Mouse (Mus musculus) olfactory bulb, adult 2 months (tissue): ENCODE results near the gene Rgma.

ENCODE experiments used
- CTCF ChIP-seq: fragments of 200-500 bp; IDR thresholded peaks from 2 replicates; pipeline ENCODE4 v1.5.1; 2012; ENCODE audit warnings: low read depth, mild to moderate bottlenecking, low read length, moderate library complexity; ENCODE audit not compliant: insufficient read depth
- POLR2A ChIP-seq: fragments of 200-500 bp; IDR thresholded peaks from 2 replicates; pipeline ENCODE4 v1.6.1; 2012; ENCODE audit warnings: mild to moderate bottlenecking, low read depth, low read length, moderate library complexity; ENCODE audit not compliant: insufficient read depth

DNA sequence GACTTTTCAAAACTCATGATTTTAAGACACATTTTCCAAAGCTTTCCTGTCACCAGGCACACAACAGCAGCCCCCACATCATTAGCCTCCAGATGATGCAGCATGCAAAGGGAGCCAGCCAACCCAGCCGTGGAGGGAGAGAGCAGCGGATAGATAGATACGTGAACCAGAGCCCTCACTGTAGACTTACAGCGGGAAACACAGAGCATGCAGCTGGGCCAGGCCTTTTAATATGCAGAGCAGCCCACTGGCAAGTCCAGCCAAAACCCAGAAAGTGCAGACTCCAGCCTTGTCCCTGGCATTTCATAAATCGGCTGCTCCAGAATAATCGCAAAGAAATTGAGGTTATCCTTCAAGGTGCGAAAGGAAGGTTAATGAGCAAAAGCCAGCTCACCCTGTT, 9.3 kb upstream of the Rgma start:
- TF ChIP-seq CTCF: no peak
- no peak for TF ChIP-seq POLR2A
